Mouse (Mus musculus) liver, adult 2 months (tissue): ENCODE measurements around the gene 2210016F16Rik.

Experiments
- CTCF ChIP-seq: fragments of 200-500 bp; IDR thresholded peaks from 2 replicates; pipeline ENCODE4 v1.5.1; 2011; ENCODE audit warnings: low read depth, low read length, control low read depth
- POLR2A ChIP-seq: fragments of 200-500 bp; IDR thresholded peaks from 2 replicates; pipeline ENCODE4 v1.6.1; 2011; ENCODE audit warnings: low read length, control low read depth; ENCODE audit not compliant: insufficient read depth; ENCODE audit errors: extremely low read depth

- TF ChIP-seq CTCF (no peak), POLR2A (no peak)
Measured at GRCm38 (mm10) chr13:58415374-58415773, 30.3 kb upstream of the 2210016F16Rik start.
